Mouse (Mus musculus): Measurements from ENCODE around the gene Kank2. TPM values are rescaled to one million over a fixed set of nuclear protein-coding genes. Genes with fewer than 3 reads are reported as not detected.
A peak's percentile ranks its signal among the peaks of the same experiment; 100 is the strongest.

The Kank2 gene
- polyA plus RNA-seq, 1 experiment from 2014 or later: 26.3 TPM

GRCm38 (mm10) chr9:21736580-21736979 is 62.0 kb downstream of the Kank2 start:
- Histone ChIP-seq H3K9ac (ENCODE audit: low read length) (no peak overlapping the region), H3K4me3 (ENCODE audit: low read length) (no peak overlapping the region), H3K27ac (ENCODE audit: low read length) (peak overlapping the region; percentile 45; the same call in 1 of the 2 replicates), H3K36me3 (ENCODE audit: control insufficient read depth, insufficient read depth, low read length) (peaks cover 70% of the 10 kb centered on the region), H3K27me3 (ENCODE audit: control insufficient read depth, insufficient read depth, low read depth, low read length) (no peaks in the 10 kb centered on the region), H3K4me2 (ENCODE audit: low read depth, low read length) (no peak overlapping the region), H3K9me3 (ENCODE audit: control insufficient read depth, low read length) (no peaks in the 10 kb centered on the region), H3K4me1 (replicated peaks; ENCODE audit: control insufficient read depth, insufficient read depth, low read length) (peaks cover 2% of the 10 kb centered on the region; the same call in 1 of the 2 replicates)
- WGBS: 22% methylated on average over 3 of the region's 3 CpGs
- peak; percentile 73 for ATAC-seq (ENCODE audit: low read depth)

- Histone ChIP-seq H3K36me3 (ENCODE audit: control insufficient read depth, insufficient read depth, low read length) (peaks cover 63% of the 10 kb centered on the region), H3K4me3 (ENCODE audit: low read length) (no peak overlapping the region), H3K27ac (ENCODE audit: low read length) (no peak overlapping the region), H3K4me2 (ENCODE audit: low read depth, low read length) (no peak overlapping the region), H3K4me1 (replicated peaks; ENCODE audit: control insufficient read depth, insufficient read depth, low read length) (peaks cover 2% of the 10 kb centered on the region; the same call in 1 of the 2 replicates), H3K9ac (ENCODE audit: low read length) (no peak overlapping the region), H3K9me3 (ENCODE audit: control insufficient read depth, low read length) (no peaks in the 10 kb centered on the region), H3K27me3 (ENCODE audit: control insufficient read depth, insufficient read depth, low read depth, low read length) (no peaks in the 10 kb centered on the region)
- 92% methylated on average over 14 of the region's 14 CpGs for WGBS
- ATAC-seq (ENCODE audit: low read depth): no peak
Observed at GRCm38 (mm10) chr9:21735126-21735525, 63.4 kb downstream of the Kank2 start.

- Histone ChIP-seq H3K9me3 (ENCODE audit: control insufficient read depth, low read length) (no peaks in the 10 kb centered on the region), H3K4me1 (replicated peaks; ENCODE audit: control insufficient read depth, insufficient read depth, low read length) (peaks cover 6% of the 10 kb centered on the region; the same call in 1 of the 2 replicates), H3K36me3 (ENCODE audit: control insufficient read depth, insufficient read depth, low read length) (peaks cover 52% of the 10 kb centered on the region), H3K4me3 (ENCODE audit: low read length) (no peak overlapping the region), H3K4me2 (ENCODE audit: low read depth, low read length) (no peak overlapping the region), H3K9ac (ENCODE audit: low read length) (no peak overlapping the region), H3K27me3 (ENCODE audit: control insufficient read depth, insufficient read depth, low read depth, low read length) (no peaks in the 10 kb centered on the region), H3K27ac (ENCODE audit: low read length) (no peak overlapping the region)
- WGBS: 83% methylated on average over 7 of the region's 7 CpGs
- ATAC-seq (ENCODE audit: low read depth): no peak
Observed at GRCm38 (mm10) chr9:21733989-21734388, 64.6 kb downstream of the Kank2 start.

GRCm38 (mm10) chr9:21733446-21733845 is 65.1 kb downstream of the Kank2 start:
- H3K4me3 ChIP-seq (ENCODE audit: low read length): no peak overlapping the region
- no peak for ATAC-seq (ENCODE audit: low read depth)
- no peak overlapping the region for H3K9ac ChIP-seq (ENCODE audit: low read length)
- no peaks in the 10 kb centered on the region for H3K27me3 ChIP-seq (ENCODE audit: control insufficient read depth, insufficient read depth, low read depth, low read length)
- H3K9me3 ChIP-seq (ENCODE audit: control insufficient read depth, low read length): no peaks in the 10 kb centered on the region
- peaks cover 47% of the 10 kb centered on the region for H3K36me3 ChIP-seq (ENCODE audit: control insufficient read depth, insufficient read depth, low read length)
- H3K4me1 ChIP-seq (replicated peaks; ENCODE audit: control insufficient read depth, insufficient read depth, low read length): peaks cover 7% of the 10 kb centered on the region; the same call in 1 of the 2 replicates
- no peak overlapping the region for H3K4me2 ChIP-seq (ENCODE audit: low read depth, low read length)
- H3K27ac ChIP-seq (ENCODE audit: low read length): no peak overlapping the region
- WGBS: 92% methylated on average over 17 of the region's 17 CpGs

GRCm38 (mm10) chr9:21732288-21732687 is 66.3 kb downstream of the Kank2 start:
- WGBS: 92% methylated on average over 9 of the region's 9 CpGs
- no peaks in the 10 kb centered on the region for H3K9me3 ChIP-seq (ENCODE audit: control insufficient read depth, low read length)
- H3K4me2 ChIP-seq (ENCODE audit: low read depth, low read length): no peak overlapping the region
- no peak overlapping the region for H3K4me3 ChIP-seq (ENCODE audit: low read length)
- ATAC-seq (ENCODE audit: low read depth): no peak
- H3K27me3 ChIP-seq (ENCODE audit: control insufficient read depth, insufficient read depth, low read depth, low read length): no peaks in the 10 kb centered on the region
- H3K36me3 ChIP-seq (ENCODE audit: control insufficient read depth, insufficient read depth, low read length): peaks cover 37% of the 10 kb centered on the region
- no peak overlapping the region for H3K27ac ChIP-seq (ENCODE audit: low read length)
- H3K4me1 ChIP-seq (replicated peaks; ENCODE audit: control insufficient read depth, insufficient read depth, low read length): peaks cover 7% of the 10 kb centered on the region; the same call in 1 of the 2 replicates
- H3K9ac ChIP-seq (ENCODE audit: low read length): no peak overlapping the region

GRCm38 (mm10) chr9:21729264-21729663 is 69.3 kb downstream of the Kank2 start:
- Histone ChIP-seq H3K4me1 (replicated peaks; ENCODE audit: control insufficient read depth, insufficient read depth, low read length) (peaks cover 27% of the 10 kb centered on the region), H3K9ac (ENCODE audit: low read length) (no peak overlapping the region), H3K27ac (ENCODE audit: low read length) (no peak overlapping the region), H3K4me2 (ENCODE audit: low read depth, low read length) (no peak overlapping the region), H3K36me3 (ENCODE audit: control insufficient read depth, insufficient read depth, low read length) (peaks cover 25% of the 10 kb centered on the region), H3K9me3 (ENCODE audit: control insufficient read depth, low read length) (no peaks in the 10 kb centered on the region), H3K27me3 (ENCODE audit: control insufficient read depth, insufficient read depth, low read depth, low read length) (no peaks in the 10 kb centered on the region), H3K4me3 (ENCODE audit: low read length) (no peak overlapping the region)
- WGBS: 82% methylated on average over 7 of the region's 7 CpGs
- no peak for ATAC-seq (ENCODE audit: low read depth)

- Histone ChIP-seq H3K36me3 (ENCODE audit: control insufficient read depth, insufficient read depth, low read length) (peaks cover 16% of the 10 kb centered on the region), H3K27ac (ENCODE audit: low read length) (no peak overlapping the region), H3K4me3 (ENCODE audit: low read length) (no peak overlapping the region), H3K4me1 (replicated peaks; ENCODE audit: control insufficient read depth, insufficient read depth, low read length) (peaks cover 27% of the 10 kb centered on the region), H3K9ac (ENCODE audit: low read length) (no peak overlapping the region), H3K4me2 (ENCODE audit: low read depth, low read length) (no peak overlapping the region), H3K9me3 (ENCODE audit: control insufficient read depth, low read length) (no peaks in the 10 kb centered on the region), H3K27me3 (ENCODE audit: control insufficient read depth, insufficient read depth, low read depth, low read length) (no peaks in the 10 kb centered on the region)
- ATAC-seq (ENCODE audit: low read depth): no peak
- whole genome bisulfite sequencing: 80% methylated on average over 10 of the region's 10 CpGs
Observed at GRCm38 (mm10) chr9:21728261-21728832, 70.2 kb downstream of the Kank2 start.

- no peaks in the 10 kb centered on the region for H3K27me3 ChIP-seq (ENCODE audit: control insufficient read depth, insufficient read depth, low read depth, low read length)
- no peaks in the 10 kb centered on the region for H3K9me3 ChIP-seq (ENCODE audit: control insufficient read depth, low read length)
- peak overlapping the region; percentile 65 for H3K4me2 ChIP-seq (ENCODE audit: low read depth, low read length)
- peaks cover 27% of the 10 kb centered on the region for H3K4me1 ChIP-seq (replicated peaks; ENCODE audit: control insufficient read depth, insufficient read depth, low read length)
- no peak for ATAC-seq (ENCODE audit: low read depth)
- peak overlapping the region; percentile 0; the same call in 1 of the 2 replicates for H3K27ac ChIP-seq (ENCODE audit: low read length)
- H3K36me3 ChIP-seq (ENCODE audit: control insufficient read depth, insufficient read depth, low read length): no peaks in the 10 kb centered on the region
- no peak overlapping the region; the same call in 1 of the 2 replicates for H3K4me3 ChIP-seq (ENCODE audit: low read length)
- 45% methylated on average over 14 of the region's 14 CpGs for WGBS
- peak overlapping the region; percentile 52; the same call in 1 of the 2 replicates for H3K9ac ChIP-seq (ENCODE audit: low read length)
Observed at GRCm38 (mm10) chr9:21726218-21726975, 72.1 kb downstream of the Kank2 start.

GRCm38 (mm10) chr9:21725224-21726121 is 73.1 kb downstream of the Kank2 start:
- H3K9ac ChIP-seq (ENCODE audit: low read length): peak overlapping the region; percentile 52
- H3K4me2 ChIP-seq (ENCODE audit: low read depth, low read length): peak overlapping the region; percentile 65
- peak overlapping the region; percentile 78 for H3K4me3 ChIP-seq (ENCODE audit: low read length)
- WGBS: 46% methylated on average over 23 of the region's 23 CpGs
- no peaks in the 10 kb centered on the region for H3K9me3 ChIP-seq (ENCODE audit: control insufficient read depth, low read length)
- H3K4me1 ChIP-seq (replicated peaks; ENCODE audit: control insufficient read depth, insufficient read depth, low read length): peaks cover 27% of the 10 kb centered on the region
- H3K27ac ChIP-seq (ENCODE audit: low read length): peak overlapping the region; percentile 68
- no peaks in the 10 kb centered on the region for H3K36me3 ChIP-seq (ENCODE audit: control insufficient read depth, insufficient read depth, low read length)
- H3K27me3 ChIP-seq (ENCODE audit: control insufficient read depth, insufficient read depth, low read depth, low read length): no peaks in the 10 kb centered on the region
- no peak for ATAC-seq (ENCODE audit: low read depth)

Data from lung, embryonic 16.5 days (tissue).